Mouse (Mus musculus) hindbrain, embryonic 11.5 days (tissue): ENCODE results near the gene Nfatc4. TPM values are rescaled to one million over a fixed set of nuclear protein-coding genes. Genes with fewer than 3 reads are reported as not detected.

Experiments
- ATAC-seq: fragments of 200-750 bp; cut with Nextera tagmentation; 2 replicates; pipeline ENCODE4 v1.8.0; 2017; ENCODE audit warnings: mild to moderate bottlenecking, moderate TSS enrichment, moderate library complexity; ENCODE audit not compliant: low FRiP score
- DNase-seq: peaks from one replicate; pipeline ENCODE4 v3.0.0-alpha.2; 2015; ENCODE audit warnings: low spot score
- H3K27ac ChIP-seq: fragments of 300-500 bp; sonication (generic); 2 replicates; pipeline ENCODE4 v1.5.1; 2014; ENCODE audit warnings: mild to moderate bottlenecking, low read depth, low read length
- H3K27me3 ChIP-seq: fragments of 300-500 bp; sonication (generic); 2 replicates; pipeline ENCODE4 v1.6.1; 2014; ENCODE audit warnings: mild to moderate bottlenecking, low read length, moderate library complexity, mixed read lengths; ENCODE audit not compliant: control insufficient read depth, insufficient read depth
- H3K36me3 ChIP-seq: fragments of 300-500 bp; sonication (generic); 2 replicates; pipeline ENCODE4 v1.6.1; 2014; ENCODE audit warnings: mild to moderate bottlenecking, low read length, moderate library complexity, mixed read lengths; ENCODE audit not compliant: control insufficient read depth, insufficient read depth
- H3K4me1 ChIP-seq: fragments of 300-500 bp; sonication (generic); replicated peaks from 2 replicates; pipeline ENCODE4 v1.6.1; 2014; ENCODE audit warnings: low read length, mixed read lengths; ENCODE audit not compliant: control insufficient read depth, insufficient read depth
- H3K4me2 ChIP-seq: fragments of 300-500 bp; sonication (generic); replicated peaks from 2 replicates; pipeline ENCODE4 v1.6.1; 2014; ENCODE audit warnings: mild to moderate bottlenecking, low read depth, low read length
- H3K4me3 ChIP-seq: fragments of 300-500 bp; sonication (generic); 2 replicates; pipeline ENCODE4 v1.5.1; 2014; ENCODE audit warnings: low read depth, low read length
- H3K9ac ChIP-seq: fragments of 300-500 bp; sonication (generic); 2 replicates; pipeline ENCODE4 v1.6.1; 2014; ENCODE audit warnings: low read depth, low read length
- H3K9me3 ChIP-seq: fragments of 300-500 bp; sonication (generic); 2 replicates; pipeline ENCODE4 v1.6.1; 2016; ENCODE audit warnings: low read length; ENCODE audit not compliant: control insufficient read depth
- whole genome bisulfite sequencing: fragments of 180-500 bp; shearing (Covaris S2); extraction: QIAGEN DNeasy Blood & Tissue Kit; methylation state at CpG from one replicate; pipeline ENCODE4 v1.1.7; 2014; 5-methylcytosine and 5-hydroxymethylcytosine counted together
- polyA plus RNA-seq: library from polyadenylated mRNA; unstranded; fragments of >200 nt; fragmentation: Nextera tagmentation; extraction: Ambion mirVana; gene quantifications from 2 replicates; pipeline ENCODE4 v1.2.1, GENCODE M21; 2014

Gene Nfatc4
- polyA plus RNA-seq, 1 experiment from 2014 or later: 25.5 TPM

GRCm38 (mm10) chr14:55795380-55796163 is 27.4 kb upstream of the Nfatc4 start:
- Histone ChIP-seq H3K4me1 (no peaks in the 10 kb centered on the region), H3K27me3 (no peaks in the 10 kb centered on the region), H3K36me3 (no peaks in the 10 kb centered on the region), H3K9me3 (no peaks in the 10 kb centered on the region), H3K4me2 (no peak overlapping the region), H3K4me3 (no peak overlapping the region), H3K9ac (no peak overlapping the region), H3K27ac (no peak overlapping the region)
- DNase-seq (no peak), ATAC-seq (no peak)
- WGBS: 91% methylated on average over 15 of the region's 15 CpGs

- 15% methylated on average over 16 of the region's 16 CpGs for WGBS
- Histone ChIP-seq H3K4me2 (peak overlapping the region; percentile 63), H3K9ac (peak overlapping the region; percentile 12), H3K36me3 (no peaks in the 10 kb centered on the region), H3K4me1 (no peaks in the 10 kb centered on the region), H3K27me3 (no peaks in the 10 kb centered on the region), H3K4me3 (peak overlapping the region; percentile 41), H3K9me3 (no peaks in the 10 kb centered on the region), H3K27ac (no peak overlapping the region)
- DNase-seq: peak; percentile 75
- ATAC-seq: peak; percentile 53; the same call in 1 of the 2 replicates
Observed at GRCm38 (mm10) chr14:55814885-55815284, 8.1 kb upstream of the Nfatc4 start.

- no peaks in the 10 kb centered on the region for H3K9me3 ChIP-seq
- H3K27me3 ChIP-seq: no peaks in the 10 kb centered on the region
- no peaks in the 10 kb centered on the region for H3K4me1 ChIP-seq
- DNase-seq (peak; percentile 68), ATAC-seq (peak; percentile 47; the same call in 1 of the 2 replicates)
- peak overlapping the region; percentile 63 for H3K4me2 ChIP-seq
- 25% methylated on average over 17 of the region's 17 CpGs for WGBS
- H3K4me3 ChIP-seq: peak overlapping the region; percentile 41
- H3K9ac ChIP-seq: peak overlapping the region; percentile 12
- H3K27ac ChIP-seq: no peak overlapping the region
- H3K36me3 ChIP-seq: no peaks in the 10 kb centered on the region
Observed at GRCm38 (mm10) chr14:55815310-55815751, 7.6 kb upstream of the Nfatc4 start.

GRCm38 (mm10) chr14:55819845-55820405 is 3.0 kb upstream of the Nfatc4 start:
- no peak overlapping the region for H3K4me2 ChIP-seq
- 77% methylated on average over 7 of the region's 7 CpGs for WGBS
- no peak for DNase-seq
- no peaks in the 10 kb centered on the region for H3K36me3 ChIP-seq
- no peaks in the 10 kb centered on the region for H3K9me3 ChIP-seq
- no peak overlapping the region for H3K27ac ChIP-seq
- H3K4me3 ChIP-seq: no peak overlapping the region
- 0 out of 2 replicates have a peak, but pooled peaks cover 1% of the 10 kb centered on the region for H3K27me3 ChIP-seq
- ATAC-seq: no peak
- peaks cover 2% of the 10 kb centered on the region; the same call in 1 of the 2 replicates for H3K4me1 ChIP-seq
- H3K9ac ChIP-seq: no peak overlapping the region

- H3K36me3 ChIP-seq: no peaks in the 10 kb centered on the region
- no peak overlapping the region for H3K4me3 ChIP-seq
- 0 out of 2 replicates have a peak, but pooled peaks cover 2% of the 10 kb centered on the region for H3K27me3 ChIP-seq
- WGBS: 84% methylated on average over 9 of the region's 9 CpGs
- peaks cover 6% of the 10 kb centered on the region; the same call in 1 of the 2 replicates for H3K4me1 ChIP-seq
- H3K9me3 ChIP-seq: no peaks in the 10 kb centered on the region
- ATAC-seq (no peak), DNase-seq (no peak)
- no peak overlapping the region for H3K9ac ChIP-seq
- H3K4me2 ChIP-seq: no peak overlapping the region
- no peak overlapping the region for H3K27ac ChIP-seq
Observed at GRCm38 (mm10) chr14:55820576-55820975, 2.4 kb upstream of the Nfatc4 start.

- Histone ChIP-seq H3K9ac (peak overlapping the region; percentile 73; the same call in 1 of the 2 replicates), H3K4me1 (peaks cover 8% of the 10 kb centered on the region; the same call in 1 of the 2 replicates), H3K4me2 (peak overlapping the region; percentile 80), H3K36me3 (no peaks in the 10 kb centered on the region), H3K4me3 (peak overlapping the region; percentile 44), H3K27ac (peak overlapping the region; percentile 86), H3K9me3 (no peaks in the 10 kb centered on the region), H3K27me3 (peaks cover 9% of the 10 kb centered on the region)
- WGBS: 6% methylated on average over 12 of the region's 13 CpGs
- DNase-seq: peak; percentile 88
- peak; percentile 12; the same call in 1 of the 2 replicates for ATAC-seq
Observed at GRCm38 (mm10) chr14:55822435-55822990, 431 bp upstream of the Nfatc4 start.

- peak overlapping the region; percentile 80 for H3K4me2 ChIP-seq
- H3K9ac ChIP-seq: peak overlapping the region; percentile 73
- peaks cover 9% of the 10 kb centered on the region for H3K27me3 ChIP-seq
- H3K4me1 ChIP-seq: peaks cover 8% of the 10 kb centered on the region; the same call in 1 of the 2 replicates
- 0% methylated on average over 10 of the region's 10 CpGs for WGBS
- peak overlapping the region; percentile 44 for H3K4me3 ChIP-seq
- H3K27ac ChIP-seq: peak overlapping the region; percentile 86
- DNase-seq: peak; percentile 69
- H3K36me3 ChIP-seq: no peaks in the 10 kb centered on the region
- no peaks in the 10 kb centered on the region for H3K9me3 ChIP-seq
- ATAC-seq: peak; percentile 34; the same call in 1 of the 2 replicates
Observed at GRCm38 (mm10) chr14:55824001-55824480, 1.1 kb downstream of the Nfatc4 start.

GRCm38 (mm10) chr14:55824481-55825215 is 1.7 kb downstream of the Nfatc4 start:
- under 1% methylated on average over 27 of the region's 32 CpGs for WGBS
- H3K27me3 ChIP-seq: peaks cover 9% of the 10 kb centered on the region
- peak overlapping the region; percentile 86 for H3K27ac ChIP-seq
- ATAC-seq (no peak), DNase-seq (peak; percentile 54)
- peak overlapping the region; percentile 44 for H3K4me3 ChIP-seq
- peak overlapping the region; percentile 73 for H3K9ac ChIP-seq
- no peaks in the 10 kb centered on the region for H3K9me3 ChIP-seq
- H3K4me2 ChIP-seq: peak overlapping the region; percentile 80
- H3K36me3 ChIP-seq: no peaks in the 10 kb centered on the region
- H3K4me1 ChIP-seq: peaks cover 8% of the 10 kb centered on the region; the same call in 1 of the 2 replicates
